Mouse (Mus musculus): Measurements from ENCODE around the gene Ptprf.

The Ptprf gene

DNA sequence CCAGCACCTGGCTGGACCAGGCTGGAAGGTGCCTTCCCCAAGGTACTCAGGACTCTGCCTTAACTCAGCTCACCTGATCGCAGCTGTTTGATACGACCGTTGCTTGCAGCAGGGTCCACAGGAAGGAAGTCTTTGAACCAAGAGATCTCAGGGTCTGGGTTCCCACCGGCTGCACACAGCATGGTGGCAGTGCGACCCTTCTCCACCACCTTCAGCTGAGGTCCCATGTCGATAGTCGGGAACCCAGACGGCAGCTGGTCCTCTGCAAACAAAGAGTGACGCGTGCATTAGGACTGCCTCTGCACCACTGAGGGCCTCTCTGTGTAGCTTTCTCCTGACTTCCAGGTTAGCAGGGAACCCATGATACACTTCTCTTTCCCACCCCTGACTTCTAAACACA, 33.8 kb downstream of the Ptprf start:
- no peak for DNase-seq

DNA sequence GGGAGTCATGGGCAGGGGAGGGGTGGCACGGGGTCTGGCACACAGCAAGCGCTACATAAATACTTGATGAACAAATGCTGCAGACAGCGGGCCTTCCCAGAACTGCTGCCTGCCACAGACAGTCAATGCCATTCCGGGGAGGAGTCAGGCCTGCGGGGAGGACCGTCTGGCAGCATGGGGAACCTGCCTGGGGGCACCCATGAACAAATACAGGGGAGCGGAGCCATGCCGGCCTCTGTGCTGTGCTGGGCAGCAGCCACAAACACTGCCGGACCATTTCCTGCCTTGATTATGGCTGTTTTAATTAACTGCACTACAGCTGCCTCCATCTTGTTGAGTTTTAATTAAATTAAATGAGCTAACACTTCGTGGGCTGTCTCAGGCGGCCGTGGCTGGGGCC, 35.0 kb downstream of the Ptprf start:
- DNase-seq, result no peak

DNA sequence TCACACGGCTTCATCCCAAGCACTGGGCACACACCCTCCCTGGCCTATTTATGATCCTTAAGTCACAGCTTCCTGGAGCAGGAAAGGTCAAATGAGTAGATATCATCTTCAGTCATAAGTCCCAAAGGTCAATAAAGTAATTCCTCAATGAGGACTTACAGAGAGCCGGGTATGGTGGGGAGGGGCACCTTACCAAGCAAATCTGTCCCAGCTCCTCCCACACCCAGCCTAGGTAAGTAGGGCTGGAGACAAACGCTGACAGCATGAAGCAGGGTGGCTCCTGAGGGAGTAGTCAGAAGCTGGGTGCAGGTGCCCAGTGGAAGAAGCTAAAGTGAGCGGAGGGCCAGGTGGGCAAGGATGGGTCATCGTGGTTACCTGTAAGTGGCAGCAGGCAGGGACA, 36.3 kb downstream of the Ptprf start:
- no peak for DNase-seq

DNA sequence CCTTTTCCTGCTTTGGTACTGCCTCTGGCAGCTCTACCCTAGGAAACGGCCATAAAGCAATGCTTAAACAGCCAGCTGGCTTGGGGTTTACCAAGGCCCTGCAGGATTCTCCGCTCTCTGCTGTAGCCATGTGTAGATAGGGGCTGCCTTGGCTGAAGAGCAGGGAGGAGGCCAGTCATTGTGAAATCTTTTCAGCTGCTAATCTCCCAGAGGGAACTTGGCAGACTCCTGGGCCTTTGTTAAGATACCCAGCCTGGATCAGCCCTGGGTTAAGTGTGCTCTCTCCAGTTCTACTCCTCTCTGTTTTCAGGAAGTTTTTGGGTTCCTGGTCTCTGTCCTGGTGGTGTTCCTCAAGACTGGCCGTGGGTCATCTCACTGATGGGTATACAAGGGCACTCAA, 43.9 kb downstream of the Ptprf start:
- no peak for DNase-seq

DNA sequence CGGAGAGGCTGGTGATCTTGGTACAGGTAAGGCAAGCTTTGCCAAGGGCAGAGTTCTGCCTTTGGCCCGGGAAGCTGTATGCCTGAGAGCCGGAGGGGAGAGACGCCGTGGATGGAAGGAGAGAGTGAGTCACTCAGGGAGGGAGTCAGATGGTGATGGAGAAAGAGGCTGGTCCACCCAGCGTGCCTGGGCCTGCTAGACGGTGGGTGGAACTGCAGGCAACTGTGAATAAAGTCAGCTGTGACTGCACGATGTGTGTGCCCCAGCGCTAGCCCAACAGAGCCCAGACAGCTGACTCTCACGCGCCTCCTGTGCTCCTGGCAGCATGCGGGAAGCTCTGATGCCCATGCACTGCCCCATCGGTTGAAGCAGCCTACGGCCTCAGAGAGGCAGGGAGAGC, 45.4 kb downstream of the Ptprf start:
- no peak for DNase-seq

DNA sequence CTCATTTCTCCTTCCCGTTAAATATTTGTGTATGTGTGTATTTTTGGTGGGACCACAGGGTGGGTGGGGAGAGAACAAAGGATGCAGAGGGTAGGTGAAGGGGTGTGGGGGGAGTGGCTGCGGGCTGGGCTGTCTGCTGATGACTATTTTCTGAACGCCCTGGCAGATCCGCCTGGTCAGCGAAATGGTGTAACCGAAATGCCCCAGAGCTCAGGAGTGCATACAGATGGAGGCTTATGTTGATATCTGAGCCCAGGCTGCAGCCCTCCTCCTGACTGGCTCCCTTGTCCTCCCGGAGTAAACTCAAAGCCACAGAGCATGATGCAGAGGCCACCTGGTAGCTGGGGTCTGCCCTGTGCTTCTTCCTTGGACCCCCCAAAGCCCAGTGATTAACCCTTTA, 47.4 kb downstream of the Ptprf start:
- DNase-seq, result no peak

DNA sequence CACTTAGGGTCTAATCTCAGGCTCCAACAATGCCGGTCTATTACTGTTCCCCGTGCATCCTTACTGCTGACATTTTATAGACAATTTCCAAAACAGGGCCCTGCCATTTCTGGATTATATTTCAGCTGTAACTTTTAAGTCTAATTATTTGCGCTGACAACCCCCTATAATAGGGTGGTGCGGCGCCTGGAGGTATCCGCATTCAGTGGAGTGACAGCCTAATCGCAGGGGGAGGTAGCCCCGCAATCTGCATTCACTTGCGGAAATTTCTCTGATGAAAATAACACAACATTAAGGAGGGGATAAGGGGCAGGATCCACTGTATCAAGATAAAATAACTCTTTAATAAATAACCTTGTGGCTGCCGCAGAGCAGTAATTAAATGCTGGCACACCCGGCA, 47.9 kb downstream of the Ptprf start:
- no peak for DNase-seq

DNA sequence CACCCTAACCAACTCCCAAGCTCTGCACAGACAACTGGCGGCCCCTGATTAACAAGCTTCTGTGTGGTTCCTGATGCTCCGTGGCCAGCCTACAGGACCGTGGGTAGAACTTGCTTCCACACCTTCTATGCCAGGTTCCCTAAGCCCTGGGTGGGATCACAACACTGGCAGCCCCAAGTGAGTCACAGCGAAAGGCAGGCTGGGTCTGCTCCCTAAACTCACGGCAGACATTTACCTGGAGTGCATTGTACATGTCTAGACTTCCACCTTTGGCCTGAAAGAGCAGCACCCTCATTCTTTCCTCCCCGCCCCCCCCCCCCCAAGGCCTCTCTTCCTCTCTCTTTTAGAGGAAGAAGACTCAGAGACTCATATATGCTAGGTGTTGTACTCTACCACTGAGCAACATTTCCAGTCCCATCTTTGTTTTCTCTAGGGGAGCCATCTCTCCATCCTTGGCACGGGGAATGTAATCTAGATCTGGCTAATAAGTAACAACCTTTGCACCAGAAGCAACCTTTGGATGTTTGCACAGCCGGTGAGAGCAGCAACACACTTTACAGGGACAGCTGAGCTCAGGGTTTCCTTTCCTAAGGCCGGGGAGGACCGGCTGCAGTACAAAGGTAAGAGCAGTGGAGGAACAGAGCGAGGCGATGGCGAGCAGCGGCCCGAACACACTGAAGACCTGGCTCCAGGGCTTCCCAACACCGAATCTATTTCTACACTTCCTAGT, 51.1 kb downstream of the Ptprf start:
- DNase-seq, result no peak

DNA sequence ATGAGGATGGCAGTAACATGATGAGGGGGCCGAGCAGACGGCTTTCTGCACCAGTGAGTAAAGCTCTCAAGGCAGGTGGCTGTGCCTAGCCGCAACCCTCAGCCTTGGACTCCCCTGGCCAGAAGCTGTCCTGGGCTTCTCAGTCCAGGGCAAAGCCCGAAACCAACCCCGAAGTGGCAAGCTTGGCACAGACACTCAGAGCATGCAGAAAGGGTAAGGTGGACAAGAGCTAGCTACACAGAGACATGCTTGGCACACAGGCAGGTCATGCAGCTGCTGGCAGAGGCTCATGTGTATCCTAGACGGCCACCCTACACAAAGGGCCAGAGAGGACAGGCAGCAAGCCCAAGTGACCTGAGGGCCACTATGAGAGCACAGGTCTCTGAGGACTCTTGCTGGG, 52.5 kb downstream of the Ptprf start:
- DNase-seq, result no peak

DNA sequence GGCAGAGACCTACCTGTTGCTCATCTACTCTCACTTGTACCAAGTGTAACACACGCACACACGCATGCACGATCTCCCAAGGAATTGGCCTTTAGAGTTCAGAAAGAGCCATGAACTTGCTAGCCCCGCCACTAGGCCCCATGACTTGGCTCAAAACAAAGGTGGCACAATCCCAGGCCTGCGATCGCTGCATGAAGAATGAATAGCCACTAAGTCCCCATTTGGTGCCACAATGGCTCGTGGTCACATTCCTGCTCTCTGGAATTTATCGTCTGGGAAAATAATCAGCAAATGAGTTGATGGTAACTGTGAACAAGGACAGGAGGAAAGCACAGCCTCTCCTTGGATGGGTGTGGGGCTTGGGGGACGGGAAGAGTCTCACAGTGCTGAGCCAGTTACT, 54.3 kb downstream of the Ptprf start:
- DNase-seq, result no peak

DNA sequence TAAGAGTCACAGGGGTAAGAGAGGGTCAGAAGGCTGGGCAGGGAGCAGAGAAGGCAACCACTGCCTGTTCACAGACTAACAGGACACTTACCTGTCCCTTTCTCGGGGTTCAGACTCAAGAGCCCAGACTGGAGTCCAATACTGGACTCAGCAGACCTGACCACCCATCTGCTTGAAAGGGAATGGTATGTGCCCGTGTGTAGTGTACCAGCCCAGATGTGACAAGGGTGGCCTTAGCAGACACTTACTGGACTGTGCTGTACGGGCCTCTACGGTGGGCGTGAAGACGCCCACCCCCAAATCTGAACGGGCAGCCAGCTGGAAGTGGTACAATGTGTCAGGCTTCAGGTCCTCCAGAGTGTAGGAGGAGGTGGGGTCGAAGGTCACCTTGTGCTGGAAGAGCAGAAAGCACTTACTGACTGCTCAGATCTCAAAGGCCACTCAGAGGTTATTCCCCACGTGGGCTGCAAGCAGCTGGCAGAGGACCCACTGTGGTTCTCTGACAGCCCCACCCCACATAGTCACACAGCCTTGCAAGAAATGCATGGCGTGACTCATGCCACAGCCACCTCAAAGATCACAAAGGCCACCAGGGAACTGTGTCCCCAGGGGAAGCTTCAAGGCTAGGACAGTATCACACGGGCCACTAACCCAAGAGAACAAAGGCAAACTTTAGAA, 56.4 kb downstream of the Ptprf start:
- no peak for DNase-seq

DNA sequence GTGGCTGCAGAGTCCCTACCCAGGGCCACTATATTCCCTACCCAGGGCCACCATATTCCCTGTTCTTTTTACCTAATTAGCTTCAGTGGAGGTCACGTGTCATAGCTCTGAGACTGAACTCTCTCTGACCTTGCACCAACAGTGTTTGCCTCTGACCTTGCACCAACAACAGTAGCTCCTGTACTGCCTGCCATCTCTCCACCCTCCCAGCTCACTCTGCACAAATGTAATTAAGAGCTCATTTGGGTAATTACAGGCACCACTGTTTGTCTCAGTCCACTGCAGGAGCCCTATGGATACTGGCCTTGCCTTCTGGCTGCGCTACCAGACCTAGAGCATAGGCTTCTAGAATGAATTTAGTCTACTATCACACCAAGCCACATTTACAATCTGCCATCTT, 57.3 kb downstream of the Ptprf start:
- no peak for DNase-seq

DNA sequence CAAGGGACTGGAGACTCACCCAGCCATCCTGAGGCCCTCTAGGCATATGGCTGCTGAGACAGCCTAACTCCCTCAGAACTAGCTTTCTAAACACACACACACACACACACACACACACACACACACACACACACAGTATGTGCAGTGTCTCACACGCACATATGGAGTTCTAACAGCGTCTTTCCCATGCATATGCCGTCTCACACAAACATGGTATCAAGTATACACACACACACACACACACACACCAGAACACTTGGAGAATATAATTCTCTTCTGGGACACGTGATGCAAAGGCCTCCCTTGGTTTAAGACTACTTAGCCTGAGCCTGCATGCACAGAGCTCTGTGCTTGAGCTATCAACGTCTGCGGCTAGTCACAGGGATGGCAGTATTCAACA, 59.3 kb downstream of the Ptprf start:
- DNase-seq, result no peak

DNA sequence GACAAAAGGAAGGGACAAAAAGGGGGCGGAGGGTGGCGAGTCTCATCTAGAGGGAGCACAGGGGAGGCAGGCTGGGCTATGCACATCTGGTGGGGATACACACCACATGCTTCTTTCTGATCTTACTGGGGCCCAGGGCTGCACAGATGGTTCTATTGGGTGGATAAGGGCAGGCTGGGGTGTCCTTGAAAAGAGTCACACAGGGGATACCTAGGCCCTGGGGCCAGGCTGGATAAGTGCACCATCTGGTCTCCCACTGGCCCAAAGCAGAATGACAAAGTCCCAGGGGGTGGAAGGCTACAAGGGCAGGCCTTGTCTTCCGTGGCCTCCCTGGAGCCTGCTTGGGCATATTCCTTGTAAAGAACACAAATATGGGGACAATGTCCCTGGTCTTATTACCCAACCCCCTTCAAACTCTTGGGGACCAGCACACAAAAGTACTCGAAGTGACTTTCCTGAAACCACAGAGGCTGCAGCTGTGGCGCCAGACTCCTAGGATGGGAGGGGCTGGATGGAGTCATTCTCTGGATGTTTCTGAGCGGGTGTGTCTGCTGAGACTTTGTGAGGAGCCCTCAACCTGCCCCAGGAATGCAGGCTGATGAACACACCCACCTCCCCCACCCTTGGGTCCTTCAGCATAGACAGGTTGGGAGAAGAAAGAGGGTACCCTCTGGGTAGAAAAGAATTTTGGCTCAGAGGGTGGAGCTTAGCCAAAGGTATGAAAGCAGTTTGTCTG, 62.0 kb downstream of the Ptprf start:
- no peak for DNase-seq

DNA sequence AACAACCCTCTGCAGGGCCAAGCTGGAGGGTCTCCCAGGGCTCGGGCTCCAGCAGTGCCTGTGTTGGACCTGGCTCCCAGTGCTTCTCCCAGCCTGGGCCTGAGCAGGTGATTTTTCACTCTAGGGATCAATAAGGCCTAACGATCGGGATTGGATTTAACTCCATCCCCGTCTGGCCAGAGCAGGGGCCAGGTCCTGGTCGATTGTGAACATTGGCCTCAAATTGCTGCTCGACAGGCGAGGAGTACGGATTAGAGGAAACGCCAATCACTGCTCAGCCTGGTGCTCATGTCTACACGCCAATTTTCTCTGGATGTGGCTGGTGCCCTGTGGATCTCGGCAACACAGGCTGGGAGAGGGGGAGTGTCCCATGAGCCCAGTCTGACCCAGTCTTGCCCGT, 63.8 kb downstream of the Ptprf start:
- no peak for DNase-seq

DNA sequence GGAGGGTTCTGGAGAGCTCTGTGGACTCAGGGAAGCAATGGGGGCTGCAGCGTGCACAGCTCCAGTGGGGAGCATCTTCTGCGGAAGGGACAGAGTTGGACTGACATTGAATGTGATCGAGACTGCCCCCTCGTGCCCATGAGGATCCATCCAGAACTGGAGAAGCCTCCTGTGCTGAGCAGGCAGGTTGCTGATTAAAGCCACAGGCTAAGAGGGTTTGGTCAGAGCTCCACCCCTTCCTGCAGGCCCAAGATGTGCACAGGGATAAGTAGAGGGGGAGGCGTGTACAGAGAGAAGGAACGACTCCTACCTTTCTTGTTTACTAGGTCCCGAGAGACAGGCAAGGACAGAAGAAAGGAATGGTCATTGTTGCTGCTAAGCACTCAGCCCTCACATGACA, 69.9 kb downstream of the Ptprf start:
- no peak for DNase-seq

DNA sequence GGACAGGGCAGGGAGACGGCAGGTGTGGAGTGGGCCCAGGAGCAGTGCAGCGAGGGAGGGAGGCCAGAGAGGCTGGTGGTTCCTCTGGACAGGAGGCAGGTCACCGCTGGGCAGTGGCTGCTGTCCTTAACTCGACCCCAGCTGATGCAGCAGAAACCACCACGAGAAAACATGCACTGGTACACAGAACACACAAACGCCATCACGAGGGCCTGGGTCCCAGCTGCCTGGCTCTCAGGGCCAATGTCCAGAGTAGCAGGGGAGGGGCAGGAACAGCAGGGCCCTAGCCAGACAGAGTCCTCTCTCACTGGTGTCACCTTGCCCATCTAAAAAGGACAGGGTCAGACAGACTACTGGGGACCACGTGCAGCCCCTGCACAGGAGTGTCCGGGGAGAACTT, 70.4 kb downstream of the Ptprf start:
- no peak for DNase-seq

DNA sequence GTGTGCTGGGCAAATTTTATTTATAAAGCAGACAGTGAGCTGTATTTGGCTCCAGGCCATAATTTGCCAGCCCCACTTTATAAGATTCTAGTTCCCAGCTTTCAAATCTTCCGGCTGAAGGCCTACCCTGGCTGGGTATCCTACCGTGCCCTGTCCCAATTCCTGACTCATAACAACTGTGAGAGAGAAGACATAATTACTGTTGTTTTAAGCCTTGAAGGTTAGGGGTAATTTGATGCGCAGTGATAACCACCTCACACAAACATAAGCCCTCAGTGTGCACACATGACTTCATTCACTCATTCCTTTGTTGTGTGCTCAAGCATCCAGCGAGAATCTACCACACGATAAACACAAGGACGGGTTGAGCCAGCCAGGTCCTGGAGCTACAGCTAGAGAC, 71.7 kb downstream of the Ptprf start:
- DNase-seq, result no peak

DNA sequence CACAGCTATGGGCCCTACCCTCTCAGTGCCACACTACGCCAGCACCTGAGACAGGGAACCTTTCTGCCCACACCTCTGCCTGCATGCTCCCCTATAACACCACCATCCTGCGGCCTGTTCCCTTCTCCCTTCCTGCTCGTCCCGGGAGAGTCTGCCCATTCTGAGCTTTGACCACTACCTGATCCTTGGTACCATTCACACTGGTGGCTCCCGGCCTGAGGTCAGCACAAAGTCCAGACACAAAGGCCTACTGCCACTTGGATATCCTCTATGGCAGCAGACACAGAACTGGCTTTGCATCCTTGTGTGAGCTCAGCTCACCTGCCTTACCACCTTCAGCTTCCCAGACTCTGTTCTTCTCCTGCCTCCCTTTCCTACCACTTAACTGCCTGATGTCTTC, 72.7 kb downstream of the Ptprf start:
- no peak for DNase-seq

DNA sequence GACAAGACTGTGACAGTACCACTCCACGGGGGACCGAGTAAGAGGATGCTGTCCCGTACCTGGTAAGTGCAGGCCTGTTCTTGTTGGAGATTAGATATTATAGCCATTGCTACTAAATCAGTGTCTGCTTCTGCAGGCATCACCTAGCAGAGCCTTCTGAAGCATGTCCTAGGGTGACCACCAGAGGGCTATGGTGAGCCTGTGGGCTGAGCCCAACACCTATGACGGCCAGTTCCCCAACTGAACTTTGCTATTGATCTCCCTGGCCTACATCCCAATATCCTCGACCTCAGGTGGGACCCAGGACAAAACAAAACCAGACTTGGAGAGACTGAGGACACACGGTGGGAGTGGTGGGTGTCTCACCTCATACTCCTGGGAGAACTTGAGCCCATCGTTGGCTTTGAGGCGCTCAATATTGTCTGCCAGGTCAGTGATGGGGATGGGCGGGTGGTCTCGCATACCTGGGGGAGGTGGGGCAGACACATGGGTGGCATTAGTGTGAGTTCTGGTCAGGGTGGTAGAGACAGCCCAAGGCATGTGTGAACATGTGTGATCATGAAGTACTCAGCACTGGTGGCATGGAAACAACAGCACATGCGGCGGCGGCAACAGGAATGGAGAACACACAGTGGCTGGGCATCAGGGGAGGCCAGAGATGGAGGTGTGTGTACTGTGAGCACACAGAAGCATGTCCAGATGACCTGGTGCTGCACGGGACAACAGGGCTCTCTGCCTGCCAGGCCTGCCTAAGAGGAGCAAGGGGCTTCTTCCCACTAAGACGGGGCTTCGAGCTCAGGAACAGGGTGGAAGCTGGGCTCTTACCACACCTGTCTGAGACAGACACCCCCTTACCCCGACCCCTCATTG, 74.2 kb downstream of the Ptprf start:
- DNase-seq, result peak in 1 of 2 experiments; percentile 59

DNA sequence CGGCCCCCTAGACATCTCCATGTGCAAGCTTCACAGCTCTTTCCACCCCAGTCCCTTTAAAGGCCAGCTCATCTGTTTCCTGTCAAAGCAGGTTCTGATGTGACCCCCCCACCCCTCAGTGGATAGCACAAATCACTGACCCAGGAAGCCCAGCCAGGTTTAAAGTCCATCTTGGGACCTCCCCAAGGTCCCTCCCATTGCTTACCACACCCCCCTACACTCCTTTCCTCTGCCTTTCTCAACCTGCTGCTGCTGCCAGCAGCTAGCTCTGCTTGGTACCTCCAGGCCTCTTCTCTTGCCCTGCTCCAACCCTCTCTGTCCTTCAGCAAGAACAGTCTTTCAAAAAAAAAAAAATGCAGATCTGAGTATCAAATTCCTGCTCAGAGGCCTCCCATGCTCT, 76.3 kb downstream of the Ptprf start:
- no peak for DNase-seq

DNA sequence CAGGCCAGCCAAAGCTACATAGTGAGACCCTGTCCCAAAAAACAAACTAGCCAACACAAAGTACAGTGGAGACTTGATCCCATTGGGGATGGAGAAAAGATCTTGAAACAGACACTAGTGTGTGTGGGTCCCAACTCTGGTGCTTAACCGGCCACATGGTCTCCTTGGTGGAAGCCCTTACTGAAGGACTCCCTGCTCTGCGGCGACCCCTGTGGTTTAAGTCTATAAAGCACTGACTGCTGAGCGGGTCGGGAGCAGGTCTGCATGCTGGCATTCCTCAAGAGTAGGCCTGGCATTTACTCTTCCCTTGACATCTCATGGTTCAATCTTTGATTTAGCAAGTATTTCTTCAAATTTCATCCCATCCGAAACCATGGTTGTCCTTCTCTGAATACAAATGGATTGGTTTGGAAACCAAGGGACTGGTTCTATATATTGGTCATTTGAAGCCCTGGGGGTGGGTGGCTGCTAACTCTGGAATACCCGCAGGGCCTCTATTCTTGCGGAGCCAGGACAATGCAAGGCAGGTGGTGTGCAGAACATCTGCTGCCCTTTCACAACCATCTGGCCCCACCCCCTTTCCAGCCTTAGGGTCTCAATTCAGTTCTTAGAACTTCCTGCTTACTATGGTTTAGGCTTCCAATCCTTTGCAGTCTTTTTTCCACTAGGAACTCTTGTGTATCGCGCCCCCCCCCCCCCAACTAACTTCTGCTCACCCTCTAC, 84.1 kb downstream of the Ptprf start:
- DNase-seq, result no peak

DNA sequence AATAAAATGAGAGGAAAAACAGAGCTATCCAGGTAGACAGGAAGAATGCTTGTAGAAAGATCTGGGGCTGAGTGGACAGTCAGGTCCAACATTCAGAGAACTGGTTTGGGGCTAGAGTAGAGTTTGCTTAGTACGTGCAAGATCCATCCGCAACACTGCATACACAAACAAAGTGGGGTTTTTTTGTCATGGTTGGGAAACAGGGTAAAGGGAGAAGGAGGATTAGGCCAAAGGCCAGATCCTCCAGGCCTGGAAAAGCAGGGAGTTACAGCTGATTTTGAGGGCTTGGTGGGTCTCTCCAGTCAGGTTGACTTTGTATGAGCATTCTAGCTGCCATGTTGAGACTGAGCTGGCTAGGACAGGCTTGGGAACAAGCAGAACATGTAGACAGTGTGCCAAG, 85.3 kb downstream of the Ptprf start:
- no peak for DNase-seq

Data from spleen, adult 18-20 months (tissue).